29 mouse cellular contexts compared by ENCODE assay signal in the genomic region with DNA sequence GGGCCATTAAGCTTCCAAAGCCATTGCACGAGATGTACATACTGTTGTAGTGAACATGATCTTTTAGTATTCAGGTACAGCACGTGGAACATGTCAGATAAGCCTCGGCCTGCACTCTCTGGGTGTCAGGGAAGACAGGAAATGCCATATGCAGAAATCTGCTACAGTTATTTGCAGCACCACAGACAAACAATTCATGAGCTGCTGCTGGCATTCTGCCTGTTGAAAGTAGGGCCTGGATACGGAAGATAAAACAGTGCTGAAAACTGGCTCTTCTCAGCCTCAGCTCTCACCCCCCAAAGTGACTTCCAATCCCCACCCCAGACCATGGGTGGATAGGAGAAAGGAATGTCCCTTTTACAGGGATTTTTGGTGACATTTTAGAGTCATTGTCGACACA.
DNase-seq lines count a peak whose midpoint lies in the region; ATAC-seq and TF ChIP-seq lines count a peak whose summit lies in the region.
"Had no signal": no experiment of that assay in that cellular context is flagged by ENCODE, and none has a peak within 500 bp of the region (broad histone marks: within the 10 kb centered on the region; RNA-seq: fewer than 3 reads in every experiment).

No protein-coding gene starts in this region.

- H3K4me1 ChIP-seq in heart, embryonic 16.5 days (ENCODE audit: control insufficient read depth, insufficient read depth, low read length): no peaks in the 10 kb centered on the region
- H3K4me1 ChIP-seq in heart, embryonic 11.5 days (ENCODE audit: control insufficient read depth, insufficient read depth, low read length): no peaks in the 10 kb centered on the region
- H3K4me1 ChIP-seq in lung, embryonic 16.5 days (replicated peaks; ENCODE audit: control insufficient read depth, insufficient read depth, low read length): no peaks in the 10 kb centered on the region
- H3K4me1 ChIP-seq in lung, adult 2 months (ENCODE audit: control insufficient read depth, insufficient read depth, low read length): no peaks in the 10 kb centered on the region
- H3K4me1 ChIP-seq: embryonic facial prominence, embryonic 10.5 days; embryonic facial prominence, embryonic 13.5 days; forebrain, embryonic 12.5 days; forebrain, embryonic 15.5 days; heart, embryonic 10.5 days had no signal

- ATAC-seq in heart, embryonic 16.5 days (replicated peaks; ENCODE audit: extremely low read depth, insufficient read depth, low FRiP score): 0 out of 2 replicates have a peak, but pooled peaks have one; percentile 18
- ATAC-seq in heart, embryonic 11.5 days (replicated peaks; ENCODE audit: insufficient number of reproducible peaks, low FRiP score, low TSS enrichment): no peak
- ATAC-seq in lung, embryonic 16.5 days (ENCODE audit: low read depth): peak; percentile 69
- ATAC-seq in megakaryocyte progenitor cell, adult 5-6 weeks (replicated peaks; ENCODE audit: poor library complexity): peak; percentile 60
- ATAC-seq: forebrain, embryonic 15.5 days; hindbrain, postnatal 0 days; Patski had no signal

- no peaks in the 10 kb centered on the region for H3K27me3 ChIP-seq in heart, embryonic 16.5 days (ENCODE audit: control insufficient read depth, insufficient read depth, low read length)
- no peaks in the 10 kb centered on the region for H3K27me3 ChIP-seq in heart, embryonic 11.5 days (ENCODE audit: control insufficient read depth, insufficient read depth, low read length)
- H3K27me3 ChIP-seq in lung, embryonic 16.5 days (ENCODE audit: control insufficient read depth, insufficient read depth, low read depth, low read length): no peaks in the 10 kb centered on the region
- H3K27me3 ChIP-seq: CH12.LX; embryonic facial prominence, embryonic 13.5 days; forebrain, embryonic 12.5 days; forebrain, embryonic 15.5 days; Patski had no signal

- no peak overlapping the region for H3K9ac ChIP-seq in heart, embryonic 16.5 days (ENCODE audit: low read length)
- H3K9ac ChIP-seq in heart, embryonic 11.5 days (ENCODE audit: low read depth, low read length): no peak overlapping the region
- no peak overlapping the region for H3K9ac ChIP-seq in lung, embryonic 16.5 days (ENCODE audit: low read length)
- H3K9ac ChIP-seq: embryonic facial prominence, embryonic 13.5 days; forebrain, embryonic 12.5 days; forebrain, embryonic 15.5 days; hindbrain, embryonic 14.5 days had no signal

- no peak for DNase-seq in lung, adult 2 months
- peak; percentile 27 for DNase-seq in R1 (ENCODE audit: low read depth, low spot score)
- DNase-seq in left cerebral cortex, adult 11 months (ENCODE audit: low spot score): no peak
- DNase-seq: adrenal gland, adult 2 months; B cell, adult 2 months; cerebellum, adult 11-12 months; cerebellum, adult 8-10 months; cerebellum, postnatal 10 days; cerebellum, postnatal 36 days; embryo, embryonic 11 days; gastrocnemius, postnatal 25 days; heart, adult 2 months; heart, postnatal 10 days; heart, postnatal 4 days had no signal

- WGBS in heart, embryonic 16.5 days: 33% methylated on average over 5 of the region's 5 CpGs
- whole genome bisulfite sequencing in heart, embryonic 11.5 days (ENCODE audit: insufficient replicate concordance): 66% methylated on average over 5 of the region's 5 CpGs
- WGBS in lung, embryonic 16.5 days: 35% methylated on average over 5 of the region's 5 CpGs
- 52% methylated on average over 5 of the region's 5 CpGs for whole genome bisulfite sequencing in lung, adult 2 months

- no peaks in the 10 kb centered on the region for H3K9me3 ChIP-seq in heart, embryonic 16.5 days (replicated peaks; ENCODE audit: control insufficient read depth, low read length)
- H3K9me3 ChIP-seq in heart, embryonic 11.5 days (replicated peaks; ENCODE audit: control insufficient read depth, low read length): no peaks in the 10 kb centered on the region
- H3K9me3 ChIP-seq in lung, embryonic 16.5 days (ENCODE audit: control insufficient read depth, low read length): no peaks in the 10 kb centered on the region
- H3K9me3 ChIP-seq: embryonic facial prominence, embryonic 10.5 days; embryonic facial prominence, embryonic 13.5 days; forebrain, embryonic 12.5 days; forebrain, embryonic 15.5 days; heart, embryonic 10.5 days had no signal

- no peaks in the 10 kb centered on the region for H3K36me3 ChIP-seq in heart, embryonic 16.5 days (ENCODE audit: control insufficient read depth, insufficient read depth)
- no peaks in the 10 kb centered on the region for H3K36me3 ChIP-seq in heart, embryonic 11.5 days (ENCODE audit: control insufficient read depth, insufficient read depth, low read length)
- H3K36me3 ChIP-seq in lung, embryonic 16.5 days (ENCODE audit: control insufficient read depth, insufficient read depth, low read length): no peaks in the 10 kb centered on the region
- H3K36me3 ChIP-seq: embryonic facial prominence, embryonic 10.5 days; embryonic facial prominence, embryonic 13.5 days; forebrain, embryonic 12.5 days; forebrain, embryonic 15.5 days; G1E; heart, embryonic 10.5 days had no signal

- TF ChIP-seq CTCF in lung, adult 2 months (IDR thresholded peaks at IDR 0.05; ENCODE audit: insufficient read depth, low read length): no peak

- H3K27ac ChIP-seq in heart, embryonic 16.5 days (ENCODE audit: low read length): no peak overlapping the region
- H3K27ac ChIP-seq in heart, embryonic 11.5 days (ENCODE audit: low read depth, low read length): no peak overlapping the region
- 0 out of 2 replicates have a peak overlapping the region, but pooled peaks have one; percentile 13 for H3K27ac ChIP-seq in lung, embryonic 16.5 days (ENCODE audit: low read length)
- H3K27ac ChIP-seq: embryonic facial prominence, embryonic 10.5 days; embryonic facial prominence, embryonic 13.5 days; forebrain, embryonic 12.5 days; forebrain, embryonic 15.5 days; heart, adult 2 months; heart, embryonic 10.5 days; hindbrain, embryonic 14.5 days; hindbrain, postnatal 0 days had no signal

- no peak for TF ChIP-seq POLR2A in lung, adult 2 months (IDR thresholded peaks at IDR 0.05; ENCODE audit: borderline replicate concordance, extremely low read depth, low read depth, low read length)

- H3K4me3 ChIP-seq in heart, embryonic 16.5 days (ENCODE audit: low read length): no peak overlapping the region
- no peak overlapping the region for H3K4me3 ChIP-seq in heart, embryonic 11.5 days (ENCODE audit: low read depth, low read length)
- no peak overlapping the region for H3K4me3 ChIP-seq in lung, embryonic 16.5 days (ENCODE audit: low read length)
- H3K4me3 ChIP-seq in lung, adult 2 months (replicated peaks; ENCODE audit: extremely low read depth, low read depth, low read length): no peak overlapping the region
- H3K4me3 ChIP-seq: embryonic facial prominence, embryonic 10.5 days; embryonic facial prominence, embryonic 13.5 days; erythroblast, embryonic 14.5 days; forebrain, embryonic 12.5 days; forebrain, embryonic 15.5 days; heart, adult 2 months; heart, embryonic 10.5 days had no signal

- no peak overlapping the region for H3K4me2 ChIP-seq in heart, embryonic 16.5 days (ENCODE audit: low read depth, low read length)
- H3K4me2 ChIP-seq in heart, embryonic 11.5 days: no peak overlapping the region
- no peak overlapping the region for H3K4me2 ChIP-seq in lung, embryonic 16.5 days (ENCODE audit: low read depth, low read length)
- H3K4me2 ChIP-seq: embryonic facial prominence, embryonic 13.5 days; forebrain, embryonic 12.5 days; forebrain, embryonic 15.5 days; hindbrain, embryonic 14.5 days had no signal
